Mouse (Mus musculus): ENCODE data around the gene Gm10309.

Gm10309 gene

DNA sequence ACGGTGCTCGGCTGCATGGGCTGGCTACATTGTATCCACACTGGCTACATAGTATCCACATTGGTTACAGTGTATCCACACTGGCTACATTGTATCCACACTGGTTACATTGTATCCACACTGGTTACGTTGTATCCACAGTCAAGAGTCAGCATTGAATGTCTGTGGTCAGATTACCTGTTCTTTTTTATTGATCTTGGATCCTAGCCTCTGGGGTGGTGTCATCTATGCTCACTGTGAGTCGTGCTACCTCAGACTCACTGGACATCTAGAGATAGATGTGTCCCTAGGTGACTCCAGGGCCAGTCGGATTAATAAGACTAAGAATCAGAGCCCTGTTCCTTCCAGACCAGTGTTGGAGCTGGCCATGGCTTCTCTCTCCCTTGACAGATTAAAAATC lies 34.9 kb downstream of the Gm10309 start:
- no peak for DNase-seq (ENCODE audit: low spot score)

DNA sequence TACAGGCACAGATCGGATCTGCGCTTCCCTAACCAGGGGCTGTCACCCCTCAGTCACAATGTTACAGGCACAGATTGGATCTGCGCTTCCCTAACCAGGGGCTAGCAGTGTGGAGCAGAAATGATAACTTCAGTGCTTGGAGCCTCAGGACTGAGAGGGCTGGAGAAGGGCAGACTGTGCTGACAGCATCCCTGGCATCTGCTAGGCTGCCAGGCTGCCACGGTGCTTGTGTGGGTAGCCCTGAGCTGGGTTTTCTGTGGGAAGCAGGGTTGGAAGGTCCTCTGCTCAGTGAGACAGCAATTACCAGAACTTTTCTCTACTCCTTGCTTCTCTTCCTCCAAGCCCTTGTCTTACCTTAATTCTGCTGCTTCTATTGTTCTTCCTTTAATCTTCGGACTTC lies 37.1 kb downstream of the Gm10309 start:
- no peak for DNase-seq (ENCODE audit: low spot score)

DNA sequence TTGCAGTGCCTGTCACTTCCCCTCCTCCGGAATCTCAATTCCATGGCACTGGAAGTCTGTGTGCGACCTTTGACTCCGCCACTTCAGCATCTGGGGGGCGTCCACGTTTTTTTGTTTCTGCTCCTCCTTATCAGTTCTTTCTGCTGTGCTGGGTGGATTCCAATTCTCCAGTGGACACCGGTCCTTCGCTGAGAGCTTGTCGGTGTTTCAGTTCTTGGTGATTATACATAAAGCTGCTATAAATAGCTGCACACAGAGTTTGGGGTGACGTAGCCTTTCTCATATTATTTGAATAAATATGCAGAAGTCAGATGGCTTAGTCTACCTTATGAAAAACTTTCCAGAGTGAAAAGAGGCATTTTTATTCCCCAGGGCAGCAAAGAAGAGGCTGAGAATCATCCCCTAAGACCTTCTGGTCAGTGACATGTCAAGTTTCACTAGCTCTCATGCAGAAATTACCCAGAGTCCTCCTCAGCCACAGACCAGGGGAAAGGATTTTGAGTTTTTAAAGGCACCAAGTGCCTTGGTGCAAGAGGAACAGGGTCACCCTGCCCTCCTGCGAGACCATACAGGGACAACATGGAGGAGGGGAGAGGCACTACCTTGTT lies 37.6 kb downstream of the Gm10309 start:
- no peak for DNase-seq (ENCODE audit: low spot score)

DNA sequence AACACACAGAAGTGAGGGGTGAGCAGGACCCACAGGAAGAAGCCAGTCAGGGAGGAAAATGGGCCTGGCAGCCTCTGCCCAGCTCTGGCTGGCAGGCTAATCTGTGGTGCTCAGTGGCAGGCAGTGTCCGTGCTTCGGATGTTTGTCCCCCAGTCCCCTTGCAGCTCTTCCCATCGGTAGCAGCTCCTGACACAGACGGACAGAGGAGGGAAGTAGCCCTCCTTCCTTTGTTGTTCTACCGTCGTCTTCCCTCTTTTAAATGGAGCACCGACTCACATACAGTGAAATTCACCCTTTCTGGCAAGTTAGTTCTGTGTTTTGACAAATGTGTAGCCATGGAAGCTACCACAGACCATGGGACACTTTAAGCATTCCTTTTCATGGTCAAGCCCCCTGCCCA lies 38.2 kb downstream of the Gm10309 start:
- no peak for DNase-seq (ENCODE audit: low spot score)

DNA sequence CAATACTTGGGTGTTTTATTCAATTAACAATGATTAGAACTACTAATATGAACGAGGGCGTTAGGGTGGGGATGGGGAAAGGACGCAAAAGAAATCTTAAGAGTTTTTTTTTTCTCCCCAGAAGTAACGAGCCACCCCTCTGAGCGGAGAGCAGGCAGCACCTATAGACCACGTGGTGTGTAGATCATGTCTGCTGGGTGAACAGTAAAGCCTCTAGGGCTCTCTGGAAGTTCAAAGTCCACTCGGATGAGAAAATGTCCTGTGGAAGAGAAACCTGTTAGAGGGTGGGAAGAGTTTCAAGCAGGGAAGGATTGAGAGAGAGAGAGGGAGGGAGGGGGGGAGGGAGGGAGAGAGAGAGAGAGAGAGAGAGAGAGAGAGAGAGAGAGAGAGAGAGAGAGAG lies 38.6 kb downstream of the Gm10309 start:
- no peak for DNase-seq (ENCODE audit: low spot score)

DNA sequence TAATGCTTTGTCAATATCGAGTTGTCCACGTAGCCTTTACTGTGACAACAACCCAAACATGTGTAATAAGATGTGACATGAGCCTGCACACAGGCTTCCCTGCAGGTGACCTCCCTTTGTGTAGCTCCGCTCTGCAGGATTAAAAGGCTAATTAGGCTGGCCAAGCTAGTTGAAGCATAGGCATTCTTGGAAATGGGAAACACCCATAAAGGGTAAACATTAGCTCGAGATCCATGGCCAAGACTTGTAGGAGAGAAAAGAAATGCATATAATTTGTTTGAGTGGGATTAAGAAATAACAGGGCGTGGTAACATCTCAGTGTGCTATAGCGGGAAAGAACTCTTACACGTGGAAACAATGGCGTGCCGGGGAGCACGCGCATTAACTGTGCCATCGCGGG lies 39.2 kb downstream of the Gm10309 start:
- no peak for DNase-seq (ENCODE audit: low spot score)

DNA sequence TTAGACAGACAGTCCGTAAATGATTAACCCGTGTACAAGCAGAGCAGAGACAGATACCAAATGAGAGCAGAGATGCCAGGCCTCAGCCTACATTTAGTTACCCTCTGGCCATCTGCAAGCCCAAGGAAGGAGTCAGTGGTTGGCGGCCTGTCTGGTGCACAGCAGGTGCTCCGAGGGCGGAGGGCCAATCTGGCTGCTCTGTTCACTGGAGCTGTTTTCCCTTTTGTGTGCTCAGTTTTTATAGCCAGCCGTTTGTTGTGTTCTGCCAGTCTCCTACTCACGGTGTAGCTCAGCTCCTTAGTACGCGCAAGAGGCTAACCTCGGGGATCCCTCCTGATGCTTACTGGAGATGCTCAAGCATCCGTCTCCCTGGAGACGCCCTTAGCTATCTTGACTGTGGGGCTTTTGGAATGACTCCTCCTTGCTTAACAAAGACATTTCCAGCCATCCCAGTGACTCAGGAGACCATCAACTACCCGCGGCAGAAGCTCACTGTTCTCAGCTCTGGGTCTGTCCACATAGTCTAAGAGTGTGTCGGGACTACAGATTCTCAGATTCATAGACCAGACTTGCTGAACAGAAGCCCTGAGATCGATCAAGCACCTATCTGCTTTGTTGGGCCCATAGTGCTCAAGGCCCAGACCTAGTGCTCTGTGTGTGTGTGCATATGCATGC lies 40.2 kb downstream of the Gm10309 start:
- DNase-seq (ENCODE audit: low spot score), result no peak

DNA sequence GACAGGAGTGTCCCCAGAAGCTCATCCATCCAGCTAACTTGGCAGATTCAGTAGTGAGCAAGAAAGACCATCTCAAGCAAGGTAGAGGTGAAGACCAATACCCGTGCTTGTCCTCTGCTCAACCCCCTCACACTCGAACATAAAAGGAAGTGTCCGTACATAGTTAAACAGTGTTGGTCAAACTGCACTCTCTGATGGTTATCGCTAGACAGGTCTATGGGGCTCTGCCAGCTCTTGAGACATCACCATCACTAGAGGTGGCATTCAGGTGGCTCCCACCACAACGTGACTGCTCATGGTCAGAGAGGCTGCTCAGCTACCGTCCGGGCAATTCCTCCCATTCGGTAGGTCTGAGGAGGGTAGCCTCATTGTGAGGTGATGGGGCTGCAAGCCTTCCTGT lies 40.8 kb downstream of the Gm10309 start:
- no peak for DNase-seq (ENCODE audit: low spot score)

DNA sequence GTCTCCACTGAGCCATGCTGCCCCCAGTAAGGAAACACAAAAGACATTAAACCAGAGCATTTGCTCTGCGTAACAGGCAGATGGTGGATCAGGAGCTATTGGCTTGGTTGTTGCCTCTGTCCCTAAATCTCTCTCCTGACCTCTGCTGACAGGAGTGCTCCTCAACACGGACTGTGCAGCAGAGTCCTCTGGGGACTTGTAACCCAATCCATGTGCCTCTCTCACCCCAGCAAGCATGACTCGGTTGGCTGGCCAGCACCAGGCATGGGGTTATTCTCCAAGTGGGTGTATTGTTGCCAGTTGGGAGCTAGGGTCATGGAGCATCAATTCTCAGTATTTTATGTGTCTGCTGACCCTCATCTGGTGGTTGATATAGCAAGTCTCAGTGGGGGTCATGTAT lies 41.7 kb downstream of the Gm10309 start:
- no peak for DNase-seq (ENCODE audit: low spot score)

DNA sequence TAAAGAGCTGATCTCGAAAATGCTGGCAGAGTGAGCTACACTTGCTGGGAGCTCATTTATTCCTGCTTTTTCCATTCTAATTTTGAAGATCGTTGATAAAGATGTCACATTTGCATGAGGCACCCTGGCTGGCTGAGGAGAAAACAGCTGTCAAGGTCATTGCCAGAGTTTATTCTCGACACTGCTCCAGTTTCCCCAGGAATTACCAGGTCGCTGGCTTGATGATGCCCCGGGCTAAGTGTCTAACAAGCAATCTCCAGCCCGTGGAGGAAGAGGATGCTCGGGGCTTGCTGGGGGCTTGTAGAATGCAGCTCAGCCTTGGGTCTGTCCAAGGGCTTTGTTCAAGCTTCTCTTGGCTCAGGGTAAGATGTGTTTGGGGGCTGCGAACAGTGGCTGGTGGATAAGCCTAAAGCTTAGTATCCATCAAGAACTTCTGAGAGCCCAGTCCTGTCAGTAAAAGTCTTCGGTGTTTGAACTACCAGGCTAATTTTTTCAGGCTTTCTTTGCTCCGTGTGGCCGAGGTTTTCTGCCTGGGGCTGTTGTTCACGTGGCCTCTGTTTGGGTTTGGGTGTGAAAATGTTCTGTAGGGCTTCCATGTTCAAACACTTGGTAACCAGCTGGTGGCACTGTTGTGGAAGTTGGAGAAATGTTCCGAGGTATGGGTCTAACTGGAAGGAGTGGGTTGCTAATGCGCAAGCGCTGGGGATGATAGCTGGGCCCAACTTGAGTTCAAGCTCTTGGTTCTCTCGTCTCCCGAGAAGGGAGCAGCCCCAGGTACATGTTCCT lies 44.2 kb downstream of the Gm10309 start:
- no peak for DNase-seq (ENCODE audit: low spot score)

DNA sequence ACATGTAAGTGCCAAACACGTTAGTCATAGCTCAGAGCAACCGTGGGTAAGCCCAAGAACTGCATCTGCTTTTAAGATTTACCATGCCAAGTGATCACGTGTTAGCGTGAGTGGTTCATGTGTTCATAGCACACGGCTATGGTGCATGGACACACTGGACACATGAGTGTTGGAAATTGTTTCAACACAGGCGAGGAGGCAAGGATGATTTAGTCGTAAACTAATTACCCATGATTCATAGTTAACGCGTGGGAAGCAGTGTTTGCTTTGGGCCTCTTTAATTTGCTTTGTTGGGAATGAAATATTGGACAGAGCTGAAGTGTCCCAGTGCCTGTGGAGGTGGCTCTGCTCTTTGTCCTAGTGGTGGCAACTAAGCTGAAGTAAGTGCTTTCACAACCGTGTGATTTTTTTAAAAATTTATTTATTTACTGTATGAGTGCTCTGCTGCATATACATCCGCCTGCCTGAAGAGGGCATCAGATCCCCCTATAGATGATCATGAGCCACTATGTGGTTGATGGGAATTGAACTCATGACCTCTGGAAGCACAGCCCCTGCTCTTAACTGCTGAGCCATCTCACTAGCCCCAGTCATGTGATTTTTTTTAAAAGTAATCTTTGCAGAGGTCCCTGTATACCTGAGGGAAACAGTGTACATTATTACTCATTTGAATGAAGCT lies 46.6 kb downstream of the Gm10309 start:
- no peak for DNase-seq (ENCODE audit: low spot score)

DNA sequence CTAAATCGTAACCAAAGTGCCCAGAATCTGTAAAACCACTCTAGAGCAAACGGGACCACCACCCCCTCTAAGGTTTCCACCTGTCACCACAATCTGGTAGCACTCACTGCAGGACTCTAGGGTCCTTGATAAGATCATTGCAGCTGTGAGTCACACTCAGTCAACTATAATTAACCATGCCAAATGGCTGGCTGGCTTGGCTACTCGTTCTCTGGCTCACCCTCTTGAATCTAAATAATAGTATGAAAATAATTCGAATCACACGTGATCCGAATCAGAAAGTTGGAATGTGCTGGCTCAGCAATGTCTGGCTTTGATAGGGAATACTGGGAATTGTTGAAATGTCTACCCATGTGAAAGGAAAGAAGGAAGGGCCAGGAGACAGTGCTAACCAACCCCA lies 48.5 kb downstream of the Gm10309 start:
- no peak for DNase-seq (ENCODE audit: low spot score)

DNA sequence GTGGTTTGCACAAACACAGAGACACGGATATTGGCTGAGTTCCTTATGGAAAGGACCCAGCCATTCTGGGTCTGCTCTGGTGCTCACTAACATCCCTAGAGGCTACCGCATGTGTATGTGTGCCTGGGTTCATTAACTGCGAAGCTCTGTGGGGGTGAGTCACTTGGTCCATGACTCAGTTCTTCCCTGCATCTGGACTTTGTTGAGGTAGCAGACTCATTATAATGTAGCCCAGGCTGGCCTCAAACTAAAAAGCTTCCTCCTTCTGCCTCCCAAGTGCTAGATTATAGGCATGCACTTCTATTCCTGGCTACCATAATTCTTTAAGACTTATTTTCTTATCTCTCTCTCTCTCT lies 50.7 kb downstream of the Gm10309 start:
- DNase-seq (ENCODE audit: low spot score), result no peak

DNA sequence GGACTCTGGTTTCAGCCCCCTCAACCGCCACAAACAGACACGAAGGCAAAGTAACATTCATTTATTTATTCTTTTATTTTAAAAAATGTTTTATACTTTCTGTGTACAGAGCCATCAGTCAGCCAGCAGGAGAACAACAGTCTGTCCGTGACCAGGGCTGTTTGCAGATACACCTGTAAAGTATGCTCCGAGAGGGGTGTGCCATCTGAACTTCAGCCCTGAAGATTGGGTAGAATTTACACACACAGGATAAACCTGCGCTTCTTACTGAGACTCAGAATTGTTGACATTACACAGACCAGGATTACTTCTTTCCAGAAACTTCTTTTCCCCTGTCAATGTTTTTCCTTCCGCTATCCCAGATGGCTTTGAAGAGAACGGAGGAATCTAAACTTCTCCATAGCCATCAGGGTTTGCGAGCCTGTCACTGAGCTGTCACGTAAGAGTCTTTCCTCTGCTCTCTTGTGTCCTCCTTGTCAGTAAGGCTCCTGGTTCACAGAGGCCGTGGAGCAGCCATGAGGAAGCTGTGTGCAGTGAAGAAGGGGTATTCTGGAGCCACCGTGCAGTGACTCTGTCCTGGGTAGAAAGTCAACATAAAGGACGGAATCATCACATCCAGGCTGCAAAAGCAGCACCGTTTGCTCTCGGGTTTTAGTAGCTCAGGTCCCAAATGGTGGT lies 51.2 kb downstream of the Gm10309 start:
- DNase-seq (ENCODE audit: low spot score), result no peak

DNA sequence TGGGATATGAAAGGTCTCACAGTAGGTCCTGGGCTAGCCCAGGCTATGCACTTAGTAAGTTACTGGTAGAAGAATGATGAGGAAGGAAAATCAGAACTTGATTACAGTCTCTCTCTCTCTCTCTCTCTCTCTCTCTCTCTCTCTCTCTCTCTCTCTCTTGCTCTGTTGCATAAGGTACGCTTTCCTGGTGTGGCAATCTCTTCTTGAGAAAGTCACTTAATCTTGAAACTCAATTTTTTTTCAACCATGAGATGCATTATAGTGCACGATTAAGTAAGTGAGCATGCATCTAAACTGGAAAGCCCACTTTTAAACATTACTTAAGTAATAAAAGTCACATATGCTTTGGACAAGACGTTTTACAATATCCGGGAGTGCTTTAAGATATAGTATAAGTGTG lies 52.1 kb downstream of the Gm10309 start:
- DNase-seq (ENCODE audit: low spot score), result no peak

All from testis, postnatal 10 days (tissue).